Mouse (Mus musculus) limb, embryonic 12.5 days (tissue): ENCODE results near the gene 1600014C23Rik. TPM values are rescaled to one million over a fixed set of nuclear protein-coding genes. Genes with fewer than 3 reads are reported as not detected.

Source experiments
- ATAC-seq: fragments of 200-750 bp; cut with Nextera tagmentation; 2 replicates; pipeline ENCODE4 v1.8.0; 2017; ENCODE audit warnings: low read depth, moderate TSS enrichment; ENCODE audit not compliant: insufficient number of reproducible peaks, insufficient read depth, low FRiP score, low TSS enrichment
- H3K27ac ChIP-seq: fragments of 300-500 bp; sonication (generic); 2 replicates; pipeline ENCODE4 v1.5.1; 2016; ENCODE audit warnings: mild to moderate bottlenecking, moderate library complexity
- H3K27me3 ChIP-seq: fragments of 300-500 bp; sonication (generic); 2 replicates; pipeline ENCODE4 v1.6.1; 2016; ENCODE audit warnings: mild to moderate bottlenecking, moderate library complexity
- H3K36me3 ChIP-seq: fragments of 300-500 bp; sonication (generic); 2 replicates; pipeline ENCODE4 v1.6.1; 2016; ENCODE audit warnings: mild to moderate bottlenecking, moderate library complexity
- H3K4me1 ChIP-seq: fragments of 300-500 bp; sonication (generic); replicated peaks from 2 replicates; pipeline ENCODE4 v1.6.1; 2016
- H3K4me2 ChIP-seq: fragments of 300-500 bp; sonication (generic); 2 replicates; pipeline ENCODE4 v1.6.1; 2016; ENCODE audit warnings: mild to moderate bottlenecking, moderate library complexity
- H3K4me3 ChIP-seq: fragments of 300-500 bp; sonication (generic); replicated peaks from 2 replicates; pipeline ENCODE4 v1.5.1; 2016; ENCODE audit warnings: mild to moderate bottlenecking
- H3K9ac ChIP-seq: fragments of 300-500 bp; sonication (generic); replicated peaks from 2 replicates; pipeline ENCODE4 v1.6.1; 2016; ENCODE audit warnings: mild to moderate bottlenecking, moderate library complexity
- H3K9me3 ChIP-seq: fragments of 300-500 bp; sonication (generic); 2 replicates; pipeline ENCODE4 v1.6.1; 2016; ENCODE audit warnings: mild to moderate bottlenecking, moderate library complexity
- WGBS: fragments of 180-500 bp; shearing (Covaris S2); methylation state at CpG from one replicate; pipeline ENCODE4 v1.1.7; 2016; 5-methylcytosine and 5-hydroxymethylcytosine counted together
- polyA plus RNA-seq: library from polyadenylated mRNA; unstranded; fragments of >200 nt; fragmentation: Nextera tagmentation; extraction: Ambion mirVana; gene quantifications from 2 replicates; pipeline ENCODE4 v1.2.1, GENCODE M21; 2016

Gene 1600014C23Rik
- not detected in 2 replicates for polyA plus RNA-seq

- H3K4me2 ChIP-seq = peak within 1 kb of the TSS; percentile 87
- H3K9ac ChIP-seq = peak within 1 kb of the TSS; percentile 74
- H3K27me3 ChIP-seq = peaks cover 13% of the 10 kb centered on the region
- no peaks in the 10 kb centered on the region for H3K9me3 ChIP-seq
- WGBS = 1% methylated on average over 41 of the region's 41 CpGs
- peaks cover 57% of the 10 kb centered on the region for H3K4me1 ChIP-seq
- 0 out of 2 replicates have a peak within 1 kb of the TSS, but pooled peaks have one; percentile 8 for H3K27ac ChIP-seq
- H3K36me3 ChIP-seq = no peaks in the 10 kb centered on the region
- no peak for ATAC-seq
- peak within 1 kb of the TSS; percentile 41 for H3K4me3 ChIP-seq
Observed at GRCm38 (mm10) chr17:45733735-45734301, at the start of gene 1600014C23Rik. 1600014C23Rik (minus strand) TSS chr17:45733844.

GRCm38 (mm10) chr17:45778446-45778845, 44.8 kb upstream of the 1600014C23Rik start:
- Histone ChIP-seq H3K4me2 (no peak overlapping the region), H3K27me3 (no peaks in the 10 kb centered on the region; the same call in 1 of the 2 replicates), H3K4me3 (no peak overlapping the region), H3K36me3 (no peaks in the 10 kb centered on the region), H3K4me1 (peaks cover 6% of the 10 kb centered on the region; the same call in 1 of the 2 replicates), H3K9me3 (peaks cover 4% of the 10 kb centered on the region), H3K27ac (no peak overlapping the region), H3K9ac (no peak overlapping the region)
- ATAC-seq = no peak
- 94% methylated on average over 4 of the region's 4 CpGs for WGBS

- H3K36me3 ChIP-seq = no peaks in the 10 kb centered on the region
- H3K27me3 ChIP-seq = no peaks in the 10 kb centered on the region
- 76% methylated on average over 6 of the region's 6 CpGs for WGBS
- H3K4me1 ChIP-seq = peaks cover 9% of the 10 kb centered on the region
- no peak overlapping the region for H3K4me3 ChIP-seq
- H3K9me3 ChIP-seq = peaks cover 4% of the 10 kb centered on the region
- no peak overlapping the region for H3K9ac ChIP-seq
- H3K27ac ChIP-seq = no peak overlapping the region
- H3K4me2 ChIP-seq = no peak overlapping the region
- ATAC-seq = no peak
Observed at GRCm38 (mm10) chr17:45777431-45777830, 43.8 kb upstream of the 1600014C23Rik start.

- H3K4me2 ChIP-seq = no peak overlapping the region
- 93% methylated on average over 8 of the region's 8 CpGs for WGBS
- no peak overlapping the region for H3K4me3 ChIP-seq
- no peak for ATAC-seq
- no peaks in the 10 kb centered on the region for H3K27me3 ChIP-seq
- no peak overlapping the region for H3K27ac ChIP-seq
- H3K36me3 ChIP-seq = no peaks in the 10 kb centered on the region
- H3K9me3 ChIP-seq = peaks cover 4% of the 10 kb centered on the region
- H3K9ac ChIP-seq = no peak overlapping the region
- peaks cover 6% of the 10 kb centered on the region for H3K4me1 ChIP-seq
Observed at GRCm38 (mm10) chr17:45776185-45776584, 42.5 kb upstream of the 1600014C23Rik start.

GRCm38 (mm10) chr17:45775468-45775867, 41.8 kb upstream of the 1600014C23Rik start:
- 87% methylated on average over 9 of the region's 9 CpGs for WGBS
- H3K9ac ChIP-seq = no peak overlapping the region
- no peak overlapping the region for H3K4me3 ChIP-seq
- ATAC-seq = no peak
- no peaks in the 10 kb centered on the region for H3K36me3 ChIP-seq
- H3K4me1 ChIP-seq = peaks cover 9% of the 10 kb centered on the region
- H3K27me3 ChIP-seq = no peaks in the 10 kb centered on the region
- no peak overlapping the region for H3K27ac ChIP-seq
- no peak overlapping the region for H3K4me2 ChIP-seq
- peaks cover 4% of the 10 kb centered on the region for H3K9me3 ChIP-seq

- no peak for ATAC-seq
- Histone ChIP-seq H3K27ac (no peak overlapping the region), H3K27me3 (peaks cover 3% of the 10 kb centered on the region; the same call in 1 of the 2 replicates), H3K36me3 (no peaks in the 10 kb centered on the region), H3K4me3 (no peak overlapping the region), H3K4me2 (no peak overlapping the region), H3K4me1 (peaks cover 17% of the 10 kb centered on the region), H3K9ac (no peak overlapping the region), H3K9me3 (peaks cover 4% of the 10 kb centered on the region)
- 65% methylated on average over 3 of the region's 3 CpGs for WGBS
Observed at GRCm38 (mm10) chr17:45772566-45772965, 38.9 kb upstream of the 1600014C23Rik start.

GRCm38 (mm10) chr17:45772096-45772495, 38.5 kb upstream of the 1600014C23Rik start:
- peaks cover 4% of the 10 kb centered on the region for H3K9me3 ChIP-seq
- no peak overlapping the region for H3K9ac ChIP-seq
- ATAC-seq = no peak
- peaks cover 3% of the 10 kb centered on the region; the same call in 1 of the 2 replicates for H3K27me3 ChIP-seq
- peaks cover 20% of the 10 kb centered on the region for H3K4me1 ChIP-seq
- H3K36me3 ChIP-seq = no peaks in the 10 kb centered on the region
- H3K4me2 ChIP-seq = no peak overlapping the region
- 86% methylated on average over 8 of the region's 8 CpGs for WGBS
- no peak overlapping the region for H3K4me3 ChIP-seq
- H3K27ac ChIP-seq = no peak overlapping the region

GRCm38 (mm10) chr17:45770441-45770840, 36.8 kb upstream of the 1600014C23Rik start:
- H3K9me3 ChIP-seq = peaks cover 2% of the 10 kb centered on the region
- H3K4me1 ChIP-seq = peaks cover 32% of the 10 kb centered on the region
- ATAC-seq = no peak
- 70% methylated on average over 6 of the region's 6 CpGs for WGBS
- H3K9ac ChIP-seq = no peak overlapping the region
- peaks cover 3% of the 10 kb centered on the region; the same call in 1 of the 2 replicates for H3K27me3 ChIP-seq
- H3K4me3 ChIP-seq = no peak overlapping the region
- H3K36me3 ChIP-seq = no peaks in the 10 kb centered on the region
- no peak overlapping the region for H3K4me2 ChIP-seq
- H3K27ac ChIP-seq = no peak overlapping the region

- Histone ChIP-seq H3K27me3 (peaks cover 3% of the 10 kb centered on the region; the same call in 1 of the 2 replicates), H3K4me2 (no peak overlapping the region), H3K27ac (no peak overlapping the region), H3K9ac (no peak overlapping the region), H3K4me3 (no peak overlapping the region), H3K4me1 (peaks cover 32% of the 10 kb centered on the region), H3K9me3 (no peaks in the 10 kb centered on the region), H3K36me3 (no peaks in the 10 kb centered on the region)
- ATAC-seq = no peak
- 82% methylated on average over 6 of the region's 6 CpGs for WGBS
Observed at GRCm38 (mm10) chr17:45769821-45770220, 36.2 kb upstream of the 1600014C23Rik start.

- H3K9me3 ChIP-seq = no peaks in the 10 kb centered on the region
- no peaks in the 10 kb centered on the region for H3K36me3 ChIP-seq
- H3K9ac ChIP-seq = no peak overlapping the region
- WGBS = 28% methylated on average over 9 of the region's 9 CpGs
- no peak overlapping the region for H3K4me3 ChIP-seq
- peak overlapping the region; percentile 93; the same call in 1 of the 2 replicates for H3K27ac ChIP-seq
- peak overlapping the region; percentile 15; the same call in 1 of the 2 replicates for H3K4me2 ChIP-seq
- peaks cover 29% of the 10 kb centered on the region for H3K4me1 ChIP-seq
- peaks cover 3% of the 10 kb centered on the region; the same call in 1 of the 2 replicates for H3K27me3 ChIP-seq
- no peak for ATAC-seq
Observed at GRCm38 (mm10) chr17:45767536-45768146, 34.0 kb upstream of the 1600014C23Rik start.

- Histone ChIP-seq H3K4me1 (peaks cover 29% of the 10 kb centered on the region), H3K27me3 (peaks cover 3% of the 10 kb centered on the region; the same call in 1 of the 2 replicates), H3K4me3 (no peak overlapping the region), H3K36me3 (no peaks in the 10 kb centered on the region), H3K4me2 (peak overlapping the region; percentile 34), H3K27ac (peak overlapping the region; percentile 93), H3K9ac (no peak overlapping the region; the same call in 1 of the 2 replicates), H3K9me3 (no peaks in the 10 kb centered on the region)
- ATAC-seq = peak; percentile 88
- 14% methylated on average over 12 of the region's 12 CpGs for WGBS
Observed at GRCm38 (mm10) chr17:45766735-45767535, 33.3 kb upstream of the 1600014C23Rik start.
